Mouse (Mus musculus): ENCODE results near the gene Parn.

DNA sequence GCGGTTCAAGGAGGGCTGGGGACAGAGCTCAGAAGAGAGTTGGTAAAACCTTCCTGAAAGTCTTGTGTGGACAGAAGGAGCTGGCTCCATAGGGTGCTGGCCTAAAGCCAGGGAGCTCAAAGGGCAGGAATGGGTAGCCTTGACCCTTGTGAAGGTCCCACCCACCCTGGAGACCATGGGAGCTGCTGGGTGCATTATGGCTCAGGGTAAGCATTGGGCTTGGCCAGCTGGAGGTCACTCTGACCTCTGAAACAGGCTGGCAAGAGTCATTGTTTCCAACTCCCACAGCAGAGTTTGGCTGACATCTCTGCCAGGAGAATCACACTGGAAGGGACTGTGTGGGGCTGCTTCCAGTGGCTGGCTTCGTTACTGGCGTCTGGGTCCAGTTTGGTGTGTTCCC, 174.0 kb downstream of the Parn start:
- TF ChIP-seq CTCF (conservative IDR thresholded peaks at IDR 0.05; ENCODE audit: insufficient read depth, insufficient read length, low read depth, low read length) (no peak), POLR2A (IDR thresholded peaks at IDR 0.05; ENCODE audit: low read depth, low read length) (no peak)
